Comparison of ENCODE assay signal across 8 mouse cellular contexts in genomic region chr12:113157002-113157401, GRCm38 (mm10). TPM values are rescaled to one million over a fixed set of nuclear protein-coding genes. Genes with fewer than 3 reads are reported as not detected.
DNase-seq lines count a peak whose midpoint lies in the region; ATAC-seq and TF ChIP-seq lines count a peak whose summit lies in the region.

No protein-coding gene starts in this region.

- H3K9ac ChIP-seq in ES-E14 (ENCODE audit: insufficient read depth, low read depth, low read length, poor library complexity, severe bottlenecking): peak overlapping the region; percentile 84
- peak overlapping the region; percentile 61 for H3K9ac ChIP-seq in heart, embryonic 15.5 days

- in situ Hi-C loops in ES-E14 (cut with MboI; ENCODE audit: low sequenced_read_pairs in 2 of 2, unreplicated experiment in 2 of 2): no loop called here

- H3K36me3 ChIP-seq in ES-E14 (ENCODE audit: control insufficient read depth, insufficient read depth, low read length, poor library complexity, severe bottlenecking) (peaks cover 12% of the 10 kb centered on the region; the same call in 1 of the 2 replicates), macrophage (ENCODE audit: inconsistent target) (no peaks in the 10 kb centered on the region)
- no peaks in the 10 kb centered on the region; the same call in 1 of the 2 replicates for H3K36me3 ChIP-seq in heart, embryonic 15.5 days

- H3K27ac ChIP-seq in ES-E14 (ENCODE audit: insufficient read depth, low read depth, low read length, poor library complexity, severe bottlenecking) (peak overlapping the region; percentile 50; the same call in 1 of the 2 replicates), macrophage (no peak overlapping the region)
- H3K27ac ChIP-seq in heart, embryonic 15.5 days: no peak overlapping the region; the same call in 1 of the 2 replicates

- H3K27me3 ChIP-seq in heart, embryonic 15.5 days: no peaks in the 10 kb centered on the region

- peaks cover 14% of the 10 kb centered on the region for H3K79me2 ChIP-seq in macrophage (ENCODE audit: inconsistent target)

- DNase-seq in heart, adult 11 months: peak; percentile 96
- no peak for DNase-seq in heart, adult 8-10 months (ENCODE audit: low spot score)
- no peak for DNase-seq in ES-E14 (ENCODE audit: low read depth, low spot score)
- no peak for DNase-seq in urinary bladder, postnatal 25 days (ENCODE audit: low spot score)
- DNase-seq in frontal cortex, postnatal 36 days (ENCODE audit: low spot score in 2 of 2): no peak
- no peak for DNase-seq in lung, postnatal 36 days

- H3K4me3 ChIP-seq in ES-E14 (ENCODE audit: insufficient read depth in 1 of 2, low read depth in 1 of 2, low read length in 2 of 2, poor library complexity in 1 of 2, severe bottlenecking in 1 of 2) (peak overlapping the region; percentile 64 to 77), macrophage (ENCODE audit: inconsistent target) (peak overlapping the region; percentile 76)
- peak overlapping the region; percentile 69 for H3K4me3 ChIP-seq in heart, embryonic 15.5 days

- H3K4me2 ChIP-seq in heart, embryonic 15.5 days: peak overlapping the region; percentile 90

- peaks cover 0 to 19% of the 10 kb centered on the region in 2 experiments; a peak in 2 of 4 replicates for H3K4me1 ChIP-seq in ES-E14 (ENCODE audit: control insufficient read depth in 2 of 2, insufficient read depth in 2 of 2, low read length in 2 of 2, poor library complexity in 1 of 2)
- H3K4me1 ChIP-seq in heart, embryonic 15.5 days (replicated peaks): peaks cover 41% of the 10 kb centered on the region

- no peaks in the 10 kb centered on the region for H3K9me3 ChIP-seq in ES-E14 (ENCODE audit: control insufficient read depth, insufficient read depth, low read depth, low read length)
- H3K9me3 ChIP-seq in heart, embryonic 15.5 days (replicated peaks): no peaks in the 10 kb centered on the region

- 25% methylated on average over 8 of the region's 8 CpGs for WGBS in heart, embryonic 15.5 days
- 66% methylated on average over 8 of the region's 8 CpGs for WGBS in macrophage (ENCODE audit: missing documents)

- ATAC-seq in heart, embryonic 15.5 days (replicated peaks; ENCODE audit: insufficient number of reproducible peaks, insufficient read depth, low FRiP score, low read depth): no peak

TF ChIP-seq in ES-E14, 5 proteins besides CTCF, POLR2A, EP300 and RAD21:
- no peak for TF ChIP-seq MAFK (IDR thresholded peaks at IDR 0.05; ENCODE audit: insufficient read depth, low read depth, low read length)
- no peak for TF ChIP-seq ZC3H11A (IDR thresholded peaks at IDR 0.05; ENCODE audit: borderline replicate concordance, low read depth, low read length)
- TF ChIP-seq CHD2 (IDR thresholded peaks at IDR 0.05; ENCODE audit: low read depth, low read length): no peak
- TF ChIP-seq HCFC1 (IDR thresholded peaks at IDR 0.05; ENCODE audit: borderline replicate concordance, insufficient read depth, low read length): no peak
- TF ChIP-seq ZNF384 (IDR thresholded peaks at IDR 0.05; ENCODE audit: low read depth, low read length): no peak

RNA-seq across cellular contexts. Expression of gene Tedc1, which starts 0.8 kb away (rescaled TPM):
- under 1 TPM; 0.12 to 0.49 (median 0.33) TPM for total RNA-seq in heart, adult 8-10 months (2022)
- 30.3 and 48.0 TPM in 2 replicates for total RNA-seq in ES-E14 (2012; rRNA removed)
- polyA plus RNA-seq in heart, embryonic 15.5 days (2015; fragmentation: Nextera tagmentation; extraction: Ambion mirVana): 15.4 and 31.7 TPM in 2 replicates
- total RNA-seq in macrophage (2018; cell fraction: chromatin; rRNA removed): 10 to 100 TPM in 1 of 26 experiments, 1 to 10 TPM in 22, under 1 TPM in 3; 0.38 to 15.0 (median 3.1) TPM
- total RNA-seq in macrophage (2018; cell fraction: cytosol; rRNA removed): 1 to 10 TPM in 17 of 26 experiments, under 1 TPM in 9; 0.46 to 1.7 (median 1.1) TPM
- total RNA-seq in macrophage (2018; cell fraction: nucleus; rRNA removed): 10 to 100 TPM in 2 of 26 experiments, 1 to 10 TPM in 20, under 1 TPM in 4; 0.52 to 17.8 (median 2.5) TPM
- 0.63 to 3.8 TPM (median 0.75 TPM) in 3 replicates for polyA plus RNA-seq in macrophage (2018)

RNA-seq across cellular contexts. Expression of gene Crip1, which starts 10.9 kb away (rescaled TPM):
- total RNA-seq in heart, adult 8-10 months (2022): 100 to 1,000 TPM; 154 to 215 (median 169) TPM
- total RNA-seq in ES-E14 (2012; rRNA removed): 173 and 210 TPM in 2 replicates
- 646 and 685 TPM in 2 replicates for polyA plus RNA-seq in heart, embryonic 15.5 days (2015; fragmentation: Nextera tagmentation; extraction: Ambion mirVana)
- 10 to 100 TPM in 9 of 26 experiments, 1 to 10 TPM in 17; 1.2 to 28.4 (median 4.1) TPM for total RNA-seq in macrophage (2018; cell fraction: chromatin; rRNA removed)
- total RNA-seq in macrophage (2018; cell fraction: cytosol; rRNA removed): 100 to 1,000 TPM in 13 of 26 experiments, 10 to 100 TPM in 13; 19.3 to 337 (median 129) TPM
- 10 to 100 TPM in 21 of 26 experiments, 1 to 10 TPM in 5; 4.4 to 62.6 (median 17.8) TPM for total RNA-seq in macrophage (2018; cell fraction: nucleus; rRNA removed)
- 173 to 304 TPM (median 230 TPM) in 3 replicates for polyA plus RNA-seq in macrophage (2018)

RNA-seq across cellular contexts. Expression of gene Crip2, which starts 17.0 kb away (rescaled TPM):
- 1,000 to 10,000 TPM; 1,612 to 1,913 (median 1,690) TPM for total RNA-seq in heart, adult 8-10 months (2022)
- 54.6 and 62.2 TPM in 2 replicates for total RNA-seq in ES-E14 (2012; rRNA removed)
- 1,571 and 1,711 TPM in 2 replicates for polyA plus RNA-seq in heart, embryonic 15.5 days (2015; fragmentation: Nextera tagmentation; extraction: Ambion mirVana)
- total RNA-seq in macrophage (2018; cell fraction: chromatin; rRNA removed): 1 to 10 TPM in 2 of 26 experiments, not detected in 24; 2.6 to 3.7 TPM
- total RNA-seq in macrophage (2018; cell fraction: cytosol; rRNA removed): under 1 TPM in 16 of 26 experiments, not detected in 10; 0.13 to 0.51 (median 0.25) TPM
- total RNA-seq in macrophage (2018; cell fraction: nucleus; rRNA removed): 1 to 10 TPM in 1 of 26 experiments, under 1 TPM in 3, not detected in 22; 0.60 to 2.4 (median 0.73) TPM
- 0.39 to 0.53 TPM (median 0.46 TPM) in 3 replicates for polyA plus RNA-seq in macrophage (2018)

RNA-seq across cellular contexts. Expression of gene Tmem121, which starts 28.7 kb away (rescaled TPM):
- total RNA-seq in heart, adult 8-10 months (2022): under 1 TPM in 2 of 4 experiments, not detected in 2; 0.16 to 0.22 TPM
- total RNA-seq in ES-E14 (2012; rRNA removed): 12.5 and 20.3 TPM in 2 replicates
- 2.0 and 7.8 TPM in 2 replicates for polyA plus RNA-seq in heart, embryonic 15.5 days (2015; fragmentation: Nextera tagmentation; extraction: Ambion mirVana)
- 1 to 10 TPM in 1 of 26 experiments, not detected in 25; 1.1 TPM for total RNA-seq in macrophage (2018; cell fraction: chromatin; rRNA removed)
- not detected for total RNA-seq in macrophage (2018; cell fraction: cytosol; rRNA removed)
- not detected for total RNA-seq in macrophage (2018; cell fraction: nucleus; rRNA removed)
- not detected in 3 replicates for polyA plus RNA-seq in macrophage (2018)

RNA-seq across cellular contexts. Expression of gene Mta1, which starts 58.9 kb away (rescaled TPM):
- 10 to 100 TPM; 45.0 to 47.2 (median 46.1) TPM for total RNA-seq in heart, adult 8-10 months (2022)
- total RNA-seq in ES-E14 (2012; rRNA removed): 30.3 and 49.7 TPM in 2 replicates
- polyA plus RNA-seq in heart, embryonic 15.5 days (2015; fragmentation: Nextera tagmentation; extraction: Ambion mirVana): 11.3 and 11.4 TPM in 2 replicates
- total RNA-seq in macrophage (2018; cell fraction: chromatin; rRNA removed): 10 to 100 TPM; 15.2 to 70.7 (median 40.0) TPM
- total RNA-seq in macrophage (2018; cell fraction: cytosol; rRNA removed): 10 to 100 TPM; 20.9 to 30.7 (median 24.2) TPM
- 10 to 100 TPM; 14.0 to 47.5 (median 24.4) TPM for total RNA-seq in macrophage (2018; cell fraction: nucleus; rRNA removed)
- 18.9 to 28.3 TPM (median 24.5 TPM) in 3 replicates for polyA plus RNA-seq in macrophage (2018)

Comparison
In these comparisons a context has a peak if more than half of its experiments do, and no peak if none do; other contexts are left out.
1. RNA of gene Tedc1, which starts 0.8 kb away (total RNA-seq): 30.3 to 48.0 TPM in ES-E14; 0.12 to 0.49 TPM in heart, adult 8-10 months; every median in the first group is over 10 times any median in the second.
2. RNA of gene Crip2, which starts 17.0 kb away (total RNA-seq): 1,612 to 1,913 TPM in heart, adult 8-10 months; 54.6 to 62.2 TPM in ES-E14; every median in the first group is over 10 times any median in the second.
3. Peak in every context shown above with its lines, with median percentiles within 50 percentile points of each other: H3K4me3 ChIP-seq.